Comparison of ENCODE assay signal across 14 mouse cellular contexts in genomic region chr11:4303033-4303432, GRCm38 (mm10). TPM values are rescaled to one million over a fixed set of nuclear protein-coding genes. Genes with fewer than 3 reads are reported as not detected.
DNase-seq lines count a peak whose midpoint lies in the region; ATAC-seq lines count a peak whose summit lies in the region.
"Had no signal": no experiment of that assay in that cellular context is flagged by ENCODE, and none has a peak within 500 bp of the region (broad histone marks: within the 10 kb centered on the region; RNA-seq: fewer than 3 reads in every experiment).

No protein-coding gene starts in this region.

- no peak overlapping the region for H3K4me3 ChIP-seq in embryonic facial prominence, embryonic 15.5 days (replicated peaks)
- H3K4me3 ChIP-seq in stomach, embryonic 15.5 days (replicated peaks), result no peak overlapping the region
- H3K4me3 ChIP-seq in midbrain, embryonic 11.5 days (ENCODE audit: low read depth, low read length), result no peak overlapping the region
- H3K4me3 ChIP-seq: layer of hippocampus, adult 2 months; midbrain, embryonic 12.5 days; neural tube, embryonic 12.5 days had no signal

- no peak for ATAC-seq in embryonic facial prominence, embryonic 15.5 days (ENCODE audit: insufficient number of reproducible peaks, low FRiP score, low TSS enrichment, low read depth)
- ATAC-seq in stomach, embryonic 15.5 days (ENCODE audit: insufficient read depth, low FRiP score, low read depth), result no peak
- ATAC-seq in midbrain, embryonic 11.5 days (ENCODE audit: low FRiP score), result no peak
- ATAC-seq: forebrain, embryonic 14.5 days; liver, postnatal 0 days had no signal

- 40% methylated on average over 9 of the region's 9 CpGs for WGBS in embryonic facial prominence, embryonic 15.5 days
- WGBS in stomach, embryonic 15.5 days, result 56% methylated on average over 9 of the region's 9 CpGs
- 56% methylated on average over 9 of the region's 9 CpGs for WGBS in midbrain, embryonic 11.5 days

- H3K27ac ChIP-seq in embryonic facial prominence, embryonic 15.5 days (replicated peaks), result peak overlapping the region; percentile 69; the same call in 1 of the 2 replicates
- H3K27ac ChIP-seq in stomach, embryonic 15.5 days, result peak overlapping the region; percentile 61; the same call in 1 of the 2 replicates
- H3K27ac ChIP-seq in midbrain, embryonic 11.5 days (ENCODE audit: low read depth, low read length), result no peak overlapping the region
- H3K27ac ChIP-seq: layer of hippocampus, adult 2 months; midbrain, embryonic 12.5 days; neural tube, embryonic 12.5 days had no signal

- no peaks in the 10 kb centered on the region for H3K9me3 ChIP-seq in embryonic facial prominence, embryonic 15.5 days (replicated peaks)
- no peaks in the 10 kb centered on the region for H3K9me3 ChIP-seq in stomach, embryonic 15.5 days
- H3K9me3 ChIP-seq in midbrain, embryonic 11.5 days (ENCODE audit: control insufficient read depth, low read length), result no peaks in the 10 kb centered on the region
- H3K9me3 ChIP-seq: midbrain, embryonic 12.5 days; neural tube, embryonic 12.5 days had no signal

- H3K27me3 ChIP-seq in embryonic facial prominence, embryonic 15.5 days, result no peaks in the 10 kb centered on the region
- no peaks in the 10 kb centered on the region for H3K27me3 ChIP-seq in stomach, embryonic 15.5 days (replicated peaks)
- H3K27me3 ChIP-seq in midbrain, embryonic 11.5 days (ENCODE audit: control insufficient read depth, insufficient read depth, low read length), result no peaks in the 10 kb centered on the region
- H3K27me3 ChIP-seq: neural tube, embryonic 12.5 days had no signal

- H3K36me3 ChIP-seq in embryonic facial prominence, embryonic 15.5 days, result no peaks in the 10 kb centered on the region
- H3K36me3 ChIP-seq in stomach, embryonic 15.5 days, result no peaks in the 10 kb centered on the region
- no peaks in the 10 kb centered on the region for H3K36me3 ChIP-seq in midbrain, embryonic 11.5 days (ENCODE audit: control insufficient read depth, insufficient read depth, low read length)
- H3K36me3 ChIP-seq: midbrain, embryonic 12.5 days; neural tube, embryonic 12.5 days had no signal

- no peak overlapping the region for H3K9ac ChIP-seq in embryonic facial prominence, embryonic 15.5 days
- H3K9ac ChIP-seq in stomach, embryonic 15.5 days, result no peak overlapping the region
- no peak overlapping the region for H3K9ac ChIP-seq in midbrain, embryonic 11.5 days (ENCODE audit: low read length)
- H3K9ac ChIP-seq: liver, postnatal 0 days; midbrain, embryonic 12.5 days; neural tube, embryonic 12.5 days had no signal

- no peak overlapping the region for H3K4me2 ChIP-seq in embryonic facial prominence, embryonic 15.5 days (replicated peaks)
- H3K4me2 ChIP-seq in stomach, embryonic 15.5 days, result no peak overlapping the region
- H3K4me2 ChIP-seq in midbrain, embryonic 11.5 days, result no peak overlapping the region
- H3K4me2 ChIP-seq: midbrain, embryonic 12.5 days; neural tube, embryonic 12.5 days had no signal

- DNase-seq in adrenal gland, adult (ENCODE audit: inconsistent age in 2 of 2, low spot score in 1 of 2), result peak; percentile 68 to 77
- DNase-seq in adrenal gland, postnatal 25 days, result no peak
- peak; percentile 44 for DNase-seq in lung, postnatal 10 days
- DNase-seq in lung, postnatal 25 days (ENCODE audit: low spot score), result no peak
- no peak for DNase-seq in ovary, postnatal 36 days (ENCODE audit: low spot score)
- no peak for DNase-seq in midbrain, embryonic 11.5 days (ENCODE audit: low spot score, missing footprints)
- DNase-seq: kidney, adult 18-20 months; liver, postnatal 0 days had no signal

- peaks cover 46% of the 10 kb centered on the region for H3K4me1 ChIP-seq in embryonic facial prominence, embryonic 15.5 days
- peaks cover 21% of the 10 kb centered on the region; the same call in 1 of the 2 replicates for H3K4me1 ChIP-seq in stomach, embryonic 15.5 days
- H3K4me1 ChIP-seq in midbrain, embryonic 11.5 days (ENCODE audit: control insufficient read depth, insufficient read depth, low read length), result peaks cover 4% of the 10 kb centered on the region; the same call in 1 of the 2 replicates
- H3K4me1 ChIP-seq: neural tube, embryonic 12.5 days had no signal

RNA-seq across cellular contexts. Expression of gene Lif, which starts 45.7 kb away (rescaled TPM):
- total RNA-seq in adrenal gland, postnatal 25 days (2021), result 0.09 TPM in 1 of 2 replicates, not detected in the other
- 0.32 and 0.67 TPM in 2 replicates for polyA plus RNA-seq in embryonic facial prominence, embryonic 15.5 days (2015; fragmentation: Nextera tagmentation; extraction: Ambion mirVana)
- polyA plus RNA-seq in stomach, embryonic 15.5 days (2015; fragmentation: Nextera tagmentation; extraction: Ambion mirVana), result 0.61 and 0.65 TPM in 2 replicates
- polyA plus RNA-seq in midbrain, embryonic 11.5 days (2014; fragmentation: Nextera tagmentation; extraction: Ambion mirVana), result not detected in 2 replicates
- polyA plus RNA-seq: forebrain, embryonic 14.5 days; liver, postnatal 0 days; midbrain, embryonic 12.5 days; neural tube, embryonic 12.5 days had no signal

Comparison
In these comparisons a context has a peak if more than half of its experiments do, and no peak if none do; other contexts are left out.
1. DNase-seq: peak in adrenal gland, adult (2 of 2) and lung, postnatal 10 days (single experiment); none in adrenal gland, postnatal 25 days (single experiment), lung, postnatal 25 days (single experiment), ovary, postnatal 36 days (single experiment) and midbrain, embryonic 11.5 days (single experiment).